Mouse (Mus musculus) myocyte (in vitro differentiated cells): ENCODE data around the gene Prkcz. TPM values are rescaled to one million over a fixed set of nuclear protein-coding genes. Genes with fewer than 3 reads are reported as not detected.

Experiments
- H3K27me3 ChIP-seq: one replicate; pipeline ENCODE4 v1.6.1; 2011; ENCODE audit not compliant: control insufficient read depth, insufficient read depth, insufficient read length
- H3K36me3 ChIP-seq: one replicate; pipeline ENCODE4 v1.6.1; 2011; ENCODE audit not compliant: control insufficient read depth, insufficient read depth
- H3K4me2 ChIP-seq: one replicate; pipeline ENCODE4 v1.6.1; 2011; ENCODE audit warnings: low read depth, control low read depth
- H3K4me3 ChIP-seq: one replicate; pipeline ENCODE4 v1.5.1; 2011; ENCODE audit warnings: mild to moderate bottlenecking, control low read depth, moderate library complexity
- H3K79me2 ChIP-seq: one replicate; pipeline ENCODE4 v1.6.1; 2011; ENCODE audit not compliant: control insufficient read depth, insufficient read depth
- H3ac ChIP-seq: one replicate; pipeline ENCODE4 v1.6.1; 2011; ENCODE audit not compliant: control insufficient read depth, insufficient read length
- CEBPB ChIP-seq: IDR thresholded peaks from 2 replicates; pipeline ENCODE4 v1.6.1; 2011; ENCODE audit warnings: mild to moderate bottlenecking, moderate library complexity; ENCODE audit not compliant: poor library complexity, insufficient read depth, severe bottlenecking
- E2F4 ChIP-seq: IDR thresholded peaks from one replicate; pipeline ENCODE4 v1.6.1; 2011; ENCODE audit warnings: mild to moderate bottlenecking, control low read depth, moderate library complexity; ENCODE audit not compliant: insufficient read depth
- MAX ChIP-seq: IDR thresholded peaks from one replicate; pipeline ENCODE4 v1.6.1; 2011; ENCODE audit warnings: low read depth, mild to moderate bottlenecking, control low read depth
- MYOD1 ChIP-seq, 3 experiments: IDR thresholded peaks; one replicate each; pipeline ENCODE4 v1.6.1; 2011; ENCODE audit warnings: control low read depth in 2 of 3, low read depth in 2 of 3, mild to moderate bottlenecking in 2 of 3, moderate library complexity in 1 of 3; ENCODE audit not compliant: insufficient read length in 2 of 3, control insufficient read depth in 1 of 3
- MYOG ChIP-seq, 3 experiments: IDR thresholded peaks; one replicate each; pipeline ENCODE4 v1.6.1; 2011; ENCODE audit warnings: control low read depth in 2 of 3, low read depth in 2 of 3, mild to moderate bottlenecking in 2 of 3; ENCODE audit not compliant: insufficient read length in 2 of 3, control insufficient read depth in 1 of 3, insufficient read depth in 1 of 3
- POLR2A ChIP-seq: IDR thresholded peaks from one replicate; pipeline ENCODE4 v1.6.1; 2011; ENCODE audit warnings: low read depth, mild to moderate bottlenecking, control low read depth, moderate library complexity; ENCODE audit not compliant: insufficient read length
- POLR2AphosphoS2 ChIP-seq: IDR thresholded peaks from one replicate; pipeline ENCODE4 v1.6.1; 2011; ENCODE audit warnings: low read depth, control low read depth; ENCODE audit not compliant: insufficient read length
- REST ChIP-seq: IDR thresholded peaks from one replicate; pipeline ENCODE4 v1.6.1; 2011; ENCODE audit warnings: mild to moderate bottlenecking, control low read depth, moderate library complexity; ENCODE audit not compliant: insufficient read depth, insufficient read length
- SRF ChIP-seq: IDR thresholded peaks from one replicate; pipeline ENCODE4 v1.6.1; 2011; ENCODE audit warnings: low read depth; ENCODE audit not compliant: control insufficient read depth, insufficient read length
- TCF12 ChIP-seq: IDR thresholded peaks from one replicate; pipeline ENCODE4 v1.6.1; 2011; ENCODE audit warnings: mild to moderate bottlenecking, control low read depth; ENCODE audit not compliant: poor library complexity, insufficient read depth, severe bottlenecking
- TCF3 ChIP-seq: IDR thresholded peaks from one replicate; pipeline ENCODE4 v1.6.1; 2011; ENCODE audit warnings: low read depth, control low read depth; ENCODE audit not compliant: insufficient read length
- USF1 ChIP-seq: IDR thresholded peaks from one replicate; pipeline ENCODE4 v1.6.1; 2011; ENCODE audit warnings: low read depth, mild to moderate bottlenecking, control low read depth, moderate library complexity
- polyA plus RNA-seq: library from polyadenylated mRNA; unstranded; fragments of >200 nt; fragmentation: generic; extraction: Trizol; gene quantifications from one replicate; pipeline ENCODE4 v1.2.1, GENCODE M21; 2012; ENCODE audit warnings: missing spikeins

Prkcz gene
- polyA plus RNA-seq, 1 experiment, result 0.36 TPM

DNA sequence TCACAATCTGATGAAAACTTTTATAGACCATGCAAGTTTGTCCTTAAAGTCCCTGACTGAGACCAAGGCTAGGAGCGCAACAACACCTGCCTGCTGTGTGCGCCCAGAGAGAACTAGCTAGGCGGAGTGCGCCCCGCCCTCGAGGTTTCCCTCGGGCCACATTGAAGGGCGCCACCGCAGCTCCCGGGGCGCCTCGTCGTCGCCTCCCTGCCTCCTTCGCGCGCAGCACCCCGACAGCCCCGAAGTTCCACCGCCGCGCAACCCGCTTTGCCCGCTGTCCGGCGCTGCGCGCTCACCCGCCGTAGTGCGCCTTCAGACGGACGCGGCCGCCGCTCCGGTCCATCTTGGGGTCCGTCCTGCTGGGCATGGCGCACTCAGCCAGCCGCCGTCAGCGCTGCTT lies 305 bp downstream of the Prkcz start:
- no peaks in the 10 kb centered on the region for H3K79me2 ChIP-seq
- TF ChIP-seq MYOG (IDR thresholded peaks at IDR 0.05; ENCODE audit: control insufficient read depth in 1 of 3, insufficient read depth in 1 of 3, insufficient read length in 2 of 3, low read depth in 2 of 3) (no peak), CEBPB (no peak), USF1 (no peak), MYOD1 (IDR thresholded peaks at IDR 0.05; ENCODE audit: control insufficient read depth in 1 of 3, insufficient read length in 2 of 3, low read depth in 2 of 3) (no peak), TCF3 (no peak), MAX (no peak), POLR2AphosphoS2 (no peak), POLR2A (no peak), SRF (no peak), E2F4 (no peak), REST (no peak), TCF12 (no peak)
- no peak overlapping the region for H3K4me2 ChIP-seq
- no peaks in the 10 kb centered on the region for H3K36me3 ChIP-seq
- no peak overlapping the region for H3ac ChIP-seq
- no peak overlapping the region for H3K4me3 ChIP-seq
- H3K27me3 ChIP-seq, result peaks cover 92% of the 10 kb centered on the region

DNA sequence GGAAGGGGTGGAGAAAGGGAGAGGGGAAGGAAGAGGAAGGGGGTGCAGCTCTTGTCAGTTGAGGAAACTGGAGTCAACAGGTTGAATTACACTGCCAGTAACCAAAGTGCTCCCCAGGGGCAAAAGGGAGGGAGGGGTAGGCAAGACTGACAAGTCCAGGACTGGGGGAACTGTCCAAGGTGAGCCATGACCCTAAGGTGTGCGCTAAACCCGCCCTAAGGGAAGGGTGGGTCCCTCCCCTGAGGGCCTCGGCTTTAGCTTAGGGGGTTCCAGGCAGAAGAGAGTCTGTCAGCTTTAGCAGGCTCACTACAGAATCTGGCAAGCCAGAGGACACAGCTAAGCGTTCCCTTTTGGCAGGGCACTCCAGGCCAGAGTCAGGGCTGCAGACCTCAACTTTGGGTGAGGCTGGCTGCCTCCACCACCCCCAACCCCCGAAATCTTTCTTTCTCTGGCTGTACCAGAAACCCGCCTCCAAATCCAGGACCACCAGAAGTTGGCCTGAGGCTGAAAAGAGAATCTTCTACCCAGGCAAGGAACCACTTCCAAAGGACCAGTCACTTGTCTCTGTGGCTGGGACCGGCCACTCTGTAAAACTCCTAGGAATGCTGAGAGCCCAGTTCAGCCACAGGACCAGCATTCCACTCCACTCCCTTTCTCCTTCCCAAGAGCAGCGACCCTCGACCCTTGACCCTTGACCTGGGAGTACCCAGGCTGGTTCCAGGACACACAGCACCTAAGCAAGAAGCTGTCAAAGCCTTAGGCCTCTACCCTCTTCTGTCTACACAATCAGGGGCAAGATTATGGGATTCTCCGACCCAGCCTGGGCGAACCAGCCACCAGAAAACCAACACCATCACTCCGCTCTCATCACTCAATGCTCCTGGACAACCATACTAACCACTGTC lies 1.3 kb downstream of the Prkcz start:
- Histone ChIP-seq H3K27me3 (peaks cover 89% of the 10 kb centered on the region), H3K4me2 (no peak overlapping the region), H3K4me3 (no peak overlapping the region), H3ac (no peak overlapping the region), H3K36me3 (no peaks in the 10 kb centered on the region), H3K79me2 (no peaks in the 10 kb centered on the region)
- TF ChIP-seq POLR2AphosphoS2 (no peak), MYOG (IDR thresholded peaks at IDR 0.05; ENCODE audit: control insufficient read depth in 1 of 3, insufficient read depth in 1 of 3, insufficient read length in 2 of 3, low read depth in 2 of 3) (no peak), E2F4 (no peak), POLR2A (no peak)

DNA sequence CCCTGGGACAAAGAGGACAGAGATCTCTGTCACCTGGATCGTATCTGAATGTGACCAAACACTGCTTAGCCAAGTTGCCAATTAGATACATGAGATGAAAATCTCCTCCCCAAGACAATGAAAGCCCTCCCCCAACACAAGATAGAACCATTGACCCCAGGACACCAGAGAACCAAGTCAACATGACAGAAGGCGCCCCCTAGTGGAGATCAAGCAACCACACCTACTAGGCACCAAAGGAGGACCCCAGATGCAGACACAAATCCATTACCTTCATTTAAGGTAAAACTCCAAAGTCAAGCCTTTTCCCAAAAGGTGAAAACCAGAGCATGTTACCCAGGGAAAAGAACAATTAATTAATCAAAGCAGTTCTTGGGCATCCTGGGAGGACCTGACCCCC lies 3.6 kb downstream of the Prkcz start:
- no peaks in the 10 kb centered on the region for H3K79me2 ChIP-seq
- H3ac ChIP-seq, result no peak overlapping the region
- TF ChIP-seq SRF (no peak), REST (no peak), USF1 (no peak), POLR2AphosphoS2 (no peak), MAX (no peak), CEBPB (no peak), MYOD1 (IDR thresholded peaks at IDR 0.05; ENCODE audit: control insufficient read depth in 1 of 3, insufficient read length in 2 of 3, low read depth in 2 of 3) (no peak), TCF12 (no peak), TCF3 (no peak), POLR2A (no peak), E2F4 (no peak), MYOG (IDR thresholded peaks at IDR 0.05; ENCODE audit: control insufficient read depth in 1 of 3, insufficient read depth in 1 of 3, insufficient read length in 2 of 3, low read depth in 2 of 3) (no peak)
- no peak overlapping the region for H3K4me3 ChIP-seq
- peaks cover 80% of the 10 kb centered on the region for H3K27me3 ChIP-seq
- H3K4me2 ChIP-seq, result no peak overlapping the region
- H3K36me3 ChIP-seq, result no peaks in the 10 kb centered on the region

DNA sequence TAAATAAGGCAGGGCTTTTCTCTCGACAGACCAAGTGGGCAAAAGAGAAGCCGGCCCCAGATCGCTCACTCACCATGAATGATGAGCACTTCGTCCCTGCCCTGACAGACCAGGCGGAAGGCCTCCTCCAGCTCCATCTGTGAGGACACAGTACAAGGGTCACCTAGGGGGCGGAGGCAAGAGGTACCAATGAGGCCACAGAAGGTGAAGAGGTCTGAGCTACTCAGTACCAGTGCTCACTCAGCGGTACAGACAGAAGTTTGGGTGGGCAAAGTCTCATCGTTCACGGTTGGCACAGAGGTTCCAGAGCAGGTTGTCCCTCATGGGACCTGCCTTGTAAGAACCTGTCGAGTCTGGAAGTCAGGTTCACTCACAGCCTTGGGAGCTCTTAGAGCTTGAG lies 4.8 kb downstream of the Prkcz start:
- no peaks in the 10 kb centered on the region for H3K36me3 ChIP-seq
- H3K79me2 ChIP-seq, result no peaks in the 10 kb centered on the region
- TF ChIP-seq REST (no peak), POLR2AphosphoS2 (no peak), CEBPB (no peak), USF1 (no peak), MYOD1 (IDR thresholded peaks at IDR 0.05; ENCODE audit: control insufficient read depth in 1 of 3, insufficient read length in 2 of 3, low read depth in 2 of 3) (no peak), SRF (no peak), E2F4 (no peak), TCF3 (no peak), MAX (no peak), MYOG (IDR thresholded peaks at IDR 0.05; ENCODE audit: control insufficient read depth in 1 of 3, insufficient read depth in 1 of 3, insufficient read length in 2 of 3, low read depth in 2 of 3) (no peak), TCF12 (no peak), POLR2A (no peak)
- no peak overlapping the region for H3K4me3 ChIP-seq
- H3K27me3 ChIP-seq, result peaks cover 73% of the 10 kb centered on the region
- no peak overlapping the region for H3K4me2 ChIP-seq
- H3ac ChIP-seq, result no peak overlapping the region
